Mouse (Mus musculus) midbrain, embryonic 16.5 days (tissue): Measurements from ENCODE around the gene Dennd5b. TPM values are rescaled to one million over a fixed set of nuclear protein-coding genes. Genes with fewer than 3 reads are reported as not detected.
"Not testable (repeated sequence)": the region's sequence is repeated elsewhere in the genome, so short reads cannot be mapped to it uniquely, and the experiment has no call there.

Source experiments
- ATAC-seq: fragments of 200-750 bp; cut with Nextera tagmentation; 2 replicates; pipeline ENCODE4 v1.8.0; 2017; ENCODE audit warnings: moderate TSS enrichment
- H3K27ac ChIP-seq: fragments of 300-500 bp; sonication (generic); 2 replicates; pipeline ENCODE4 v1.5.1; 2014; ENCODE audit warnings: mild to moderate bottlenecking, low read length, mixed read lengths
- H3K27me3 ChIP-seq: fragments of 300-500 bp; sonication (generic); 2 replicates; pipeline ENCODE4 v1.6.1; 2014; ENCODE audit warnings: low read depth, low read length, mixed read lengths; ENCODE audit not compliant: control insufficient read depth, insufficient read depth
- H3K36me3 ChIP-seq: fragments of 300-500 bp; sonication (generic); 2 replicates; pipeline ENCODE4 v1.6.1; 2014; ENCODE audit warnings: mild to moderate bottlenecking, low read length, moderate library complexity, mixed read lengths; ENCODE audit not compliant: control insufficient read depth, insufficient read depth
- H3K4me1 ChIP-seq: fragments of 300-500 bp; sonication (generic); 2 replicates; pipeline ENCODE4 v1.6.1; 2014; ENCODE audit warnings: mild to moderate bottlenecking, low read length, mixed read lengths; ENCODE audit not compliant: control insufficient read depth, insufficient read depth
- H3K4me2 ChIP-seq: fragments of 300-500 bp; sonication (generic); 2 replicates; pipeline ENCODE4 v1.6.1; 2014; ENCODE audit warnings: mild to moderate bottlenecking, low read length, mixed read lengths
- H3K4me3 ChIP-seq: fragments of 300-500 bp; sonication (generic); 2 replicates; pipeline ENCODE4 v1.5.1; 2014; ENCODE audit warnings: low read depth, mild to moderate bottlenecking, low read length, moderate library complexity, mixed read lengths
- H3K9ac ChIP-seq: fragments of 300-500 bp; sonication (generic); 2 replicates; pipeline ENCODE4 v1.6.1; 2014; ENCODE audit warnings: low read depth, low read length, mixed read lengths
- H3K9me3 ChIP-seq: fragments of 300-500 bp; sonication (generic); replicated peaks from 2 replicates; pipeline ENCODE4 v1.6.1; 2014; ENCODE audit warnings: mild to moderate bottlenecking, low read length, mixed read lengths; ENCODE audit not compliant: control insufficient read depth, poor library complexity, severe bottlenecking
- WGBS: fragments of 180-500 bp; shearing (Covaris S2); extraction: QIAGEN DNeasy Blood & Tissue Kit; methylation state at CpG from one replicate; pipeline ENCODE4 v1.1.7; 2014; 5-methylcytosine and 5-hydroxymethylcytosine counted together
- polyA plus RNA-seq: library from polyadenylated mRNA; unstranded; fragments of >200 nt; fragmentation: Nextera tagmentation; extraction: Ambion mirVana; gene quantifications from 2 replicates; pipeline ENCODE4 v1.2.1, GENCODE M21; 2015

Dennd5b gene
- polyA plus RNA-seq, 1 experiment from 2014 or later, result 15.1 TPM

GRCm38 (mm10) chr6:148994327-148994999 is 107.0 kb downstream of the Dennd5b start:
- H3K9ac ChIP-seq, result no peak overlapping the region
- no peaks in the 10 kb centered on the region for H3K27me3 ChIP-seq
- no peak overlapping the region for H3K4me3 ChIP-seq
- 64% methylated on average over 5 of the region's 5 CpGs for WGBS
- peak; percentile 63; the same call in 1 of the 2 replicates for ATAC-seq
- H3K4me2 ChIP-seq, result no peak overlapping the region
- no peaks in the 10 kb centered on the region for H3K4me1 ChIP-seq
- peaks cover 25% of the 10 kb centered on the region for H3K36me3 ChIP-seq
- H3K27ac ChIP-seq, result no peak overlapping the region
- H3K9me3 ChIP-seq, result no peaks in the 10 kb centered on the region

- Histone ChIP-seq H3K9me3 (no peaks in the 10 kb centered on the region), H3K27me3 (no peaks in the 10 kb centered on the region), H3K4me2 (no peak overlapping the region), H3K4me3 (no peak overlapping the region), H3K27ac (no peak overlapping the region), H3K9ac (no peak overlapping the region), H3K4me1 (no peaks in the 10 kb centered on the region), H3K36me3 (peaks cover 25% of the 10 kb centered on the region)
- WGBS, result 11% methylated on average over 9 of the region's 9 CpGs
- peak; percentile 73 for ATAC-seq
These were observed 108.1 kb downstream of the Dennd5b start for GRCm38 (mm10) chr6:148993117-148994077.

GRCm38 (mm10) chr6:148992373-148993116 is 108.9 kb downstream of the Dennd5b start:
- H3K4me1 ChIP-seq, result no peaks in the 10 kb centered on the region
- no peaks in the 10 kb centered on the region for H3K27me3 ChIP-seq
- H3K9ac ChIP-seq, result no peak overlapping the region
- WGBS, result 15% methylated on average over 4 of the region's 4 CpGs
- peaks cover 18% of the 10 kb centered on the region for H3K36me3 ChIP-seq
- ATAC-seq, result no peak
- no peak overlapping the region for H3K4me2 ChIP-seq
- no peak overlapping the region for H3K27ac ChIP-seq
- no peak overlapping the region for H3K4me3 ChIP-seq
- no peaks in the 10 kb centered on the region for H3K9me3 ChIP-seq

- Histone ChIP-seq H3K36me3 (peaks cover 14% of the 10 kb centered on the region), H3K9me3 (no peaks in the 10 kb centered on the region), H3K27ac (no peak overlapping the region), H3K27me3 (no peaks in the 10 kb centered on the region), H3K9ac (no peak overlapping the region), H3K4me2 (no peak overlapping the region), H3K4me1 (no peaks in the 10 kb centered on the region), H3K4me3 (no peak overlapping the region)
- 29% methylated on average over 6 of the region's 6 CpGs for WGBS
- ATAC-seq, result no peak
These were observed 109.7 kb downstream of the Dennd5b start for GRCm38 (mm10) chr6:148991660-148992372.

- not testable (repeated sequence) for H3K27me3 ChIP-seq, H3K36me3 ChIP-seq, ATAC-seq, H3K9ac ChIP-seq, H3K4me1 ChIP-seq, H3K4me3 ChIP-seq, H3K4me2 ChIP-seq, H3K9me3 ChIP-seq, H3K27ac ChIP-seq
- 88% methylated on average over 1 of the region's 3 CpGs for WGBS
These were observed 111.5 kb downstream of the Dennd5b start for GRCm38 (mm10) chr6:148989792-148990491.

GRCm38 (mm10) chr6:148986003-148986402 is 115.5 kb downstream of the Dennd5b start:
- Histone ChIP-seq H3K4me2 (no peak overlapping the region), H3K9ac (no peak overlapping the region), H3K9me3 (no peaks in the 10 kb centered on the region), H3K4me1 (no peaks in the 10 kb centered on the region), H3K27ac (no peak overlapping the region), H3K27me3 (no peaks in the 10 kb centered on the region), H3K4me3 (no peak overlapping the region), H3K36me3 (no peaks in the 10 kb centered on the region)
- WGBS, result 92% methylated on average over 4 of the region's 4 CpGs
- ATAC-seq, result no peak

GRCm38 (mm10) chr6:148980495-148980894 is 121.0 kb downstream of the Dennd5b start:
- Histone ChIP-seq H3K27me3 (no peaks in the 10 kb centered on the region), H3K9me3 (no peaks in the 10 kb centered on the region), H3K36me3 (no peaks in the 10 kb centered on the region), H3K4me1 (no peaks in the 10 kb centered on the region), H3K27ac (no peak overlapping the region), H3K4me2 (no peak overlapping the region), H3K9ac (no peak overlapping the region), H3K4me3 (no peak overlapping the region)
- ATAC-seq, result no peak
- 79% methylated on average over 2 of the region's 3 CpGs for WGBS

- 93% methylated on average over 3 of the region's 3 CpGs for WGBS
- no peak overlapping the region for H3K4me3 ChIP-seq
- no peak; the same call in 1 of the 2 replicates for ATAC-seq
- H3K9ac ChIP-seq, result no peak overlapping the region
- H3K4me2 ChIP-seq, result no peak overlapping the region
- H3K36me3 ChIP-seq, result no peaks in the 10 kb centered on the region
- H3K27ac ChIP-seq, result no peak overlapping the region
- H3K4me1 ChIP-seq, result no peaks in the 10 kb centered on the region
- no peaks in the 10 kb centered on the region for H3K27me3 ChIP-seq
- no peaks in the 10 kb centered on the region for H3K9me3 ChIP-seq
These were observed 126.4 kb downstream of the Dennd5b start for GRCm38 (mm10) chr6:148975096-148975495.
